Mouse (Mus musculus) liver, adult 2 months (tissue): Measurements from ENCODE around the gene Rccd1.

Experiments used
- CTCF ChIP-seq: fragments of 200-500 bp; IDR thresholded peaks from 2 replicates; pipeline ENCODE4 v1.5.1; 2011; ENCODE audit warnings: low read depth, low read length, control low read depth
- POLR2A ChIP-seq: fragments of 200-500 bp; IDR thresholded peaks from 2 replicates; pipeline ENCODE4 v1.6.1; 2011; ENCODE audit warnings: low read length, control low read depth; ENCODE audit not compliant: insufficient read depth; ENCODE audit errors: extremely low read depth

GRCm38 (mm10) chr7:80267764-80268163 is 56.5 kb downstream of the Rccd1 start:
- TF ChIP-seq CTCF (no peak), POLR2A (no peak)
